Mouse (Mus musculus): ENCODE data around the gene Oprm1. TPM values are rescaled to one million over a fixed set of nuclear protein-coding genes. Genes with fewer than 3 reads are reported as not detected.

Gene Oprm1
- polyA plus RNA-seq, 1 experiment from 2014 or later = not detected

- Histone ChIP-seq H3K27ac (replicated peaks) (no peak overlapping the region), H3K9ac (no peak overlapping the region), H3K36me3 (no peaks in the 10 kb centered on the region), H3K9me3 (replicated peaks) (no peaks in the 10 kb centered on the region), H3K4me1 (0 out of 2 replicates have a peak, but pooled peaks cover 2% of the 10 kb centered on the region), H3K4me2 (replicated peaks) (no peak overlapping the region), H3K27me3 (no peaks in the 10 kb centered on the region), H3K4me3 (replicated peaks) (no peak overlapping the region)
- no peak for ATAC-seq (ENCODE audit: insufficient number of reproducible peaks, low FRiP score, low TSS enrichment, low read depth)
- 80% methylated on average over 2 of the region's 2 CpGs for WGBS
Observed at GRCm38 (mm10) chr10:7075661-7076060, 317.4 kb downstream of the Oprm1 start.

GRCm38 (mm10) chr10:7076201-7076600 lies 317.9 kb downstream of the Oprm1 start:
- 5% methylated on average over 8 of the region's 8 CpGs for WGBS
- Histone ChIP-seq H3K4me2 (replicated peaks) (peak overlapping the region; percentile 33), H3K27me3 (no peaks in the 10 kb centered on the region), H3K4me3 (replicated peaks) (peak overlapping the region; percentile 12; the same call in 1 of the 2 replicates), H3K9me3 (replicated peaks) (no peaks in the 10 kb centered on the region), H3K36me3 (no peaks in the 10 kb centered on the region), H3K4me1 (0 out of 2 replicates have a peak, but pooled peaks cover 2% of the 10 kb centered on the region), H3K27ac (replicated peaks) (0 out of 2 replicates have a peak overlapping the region, but pooled peaks have one; percentile 39), H3K9ac (no peak overlapping the region)
- ATAC-seq (ENCODE audit: insufficient number of reproducible peaks, low FRiP score, low TSS enrichment, low read depth) = peak; percentile 75

DNA sequence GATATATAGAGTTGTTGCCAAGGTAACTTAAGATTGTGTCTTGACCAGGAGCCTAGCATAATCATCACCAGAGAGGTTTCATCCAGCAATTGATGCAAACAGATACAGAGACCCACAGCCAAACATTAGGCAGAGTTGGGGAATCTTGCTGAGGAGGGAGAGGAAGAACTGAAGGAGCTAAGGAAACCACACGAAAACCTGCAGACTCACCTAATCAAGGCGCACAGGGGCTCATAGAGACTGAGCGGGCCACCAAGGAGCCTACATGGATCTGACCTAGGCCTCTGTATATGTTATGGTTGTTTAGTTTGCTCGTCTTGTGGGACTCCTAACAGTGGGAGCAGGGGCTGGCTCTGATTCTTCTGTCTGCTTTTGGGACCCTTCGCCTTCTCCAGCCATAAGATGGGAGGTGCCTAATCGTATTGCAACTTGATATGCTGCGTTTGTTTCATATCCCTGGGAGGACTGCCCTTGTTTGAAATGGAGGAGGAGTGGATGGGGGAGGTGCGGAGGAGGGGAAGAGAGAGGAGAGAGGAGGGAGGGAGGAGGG lies 318.4 kb downstream of the Oprm1 start:
- H3K9ac ChIP-seq = no peak overlapping the region
- no peaks in the 10 kb centered on the region for H3K36me3 ChIP-seq
- no peaks in the 10 kb centered on the region for H3K27me3 ChIP-seq
- H3K4me2 ChIP-seq (replicated peaks) = peak overlapping the region; percentile 33
- no peaks in the 10 kb centered on the region for H3K9me3 ChIP-seq (replicated peaks)
- H3K4me3 ChIP-seq (replicated peaks) = peak overlapping the region; percentile 12; the same call in 1 of the 2 replicates
- 25% methylated on average over 7 of the region's 8 CpGs for WGBS
- H3K4me1 ChIP-seq = 0 out of 2 replicates have a peak, but pooled peaks cover 2% of the 10 kb centered on the region
- H3K27ac ChIP-seq (replicated peaks) = peak overlapping the region; percentile 55; the same call in 1 of the 2 replicates
- ATAC-seq (ENCODE audit: insufficient number of reproducible peaks, low FRiP score, low TSS enrichment, low read depth) = peak; percentile 63; the same call in 1 of the 2 replicates

DNA sequence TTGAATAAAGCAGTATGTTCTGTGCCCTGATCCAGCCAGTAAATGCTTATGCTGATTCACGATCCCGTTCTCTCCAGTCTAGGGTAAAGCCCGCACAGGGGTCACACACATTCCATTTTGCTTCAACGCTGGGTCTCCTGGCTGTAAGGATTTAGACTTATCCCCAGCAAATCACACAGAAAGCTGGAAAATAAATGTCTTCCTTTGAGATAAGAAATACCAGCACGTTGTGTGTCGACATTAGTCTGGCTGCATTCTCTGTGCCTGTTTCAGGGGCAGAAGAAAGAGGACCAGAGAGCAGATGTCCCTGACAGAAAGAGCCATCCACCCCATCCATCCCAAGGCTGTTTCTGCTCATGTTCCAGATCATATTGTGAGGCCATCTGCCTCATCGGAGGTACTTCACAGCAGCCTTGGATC lies 319.1 kb downstream of the Oprm1 start:
- H3K4me2 ChIP-seq (replicated peaks) = no peak overlapping the region
- H3K4me3 ChIP-seq (replicated peaks) = no peak overlapping the region
- no peak overlapping the region for H3K27ac ChIP-seq (replicated peaks)
- 66% methylated on average over 7 of the region's 7 CpGs for WGBS
- no peak overlapping the region for H3K9ac ChIP-seq
- no peaks in the 10 kb centered on the region for H3K27me3 ChIP-seq
- no peak for ATAC-seq (ENCODE audit: insufficient number of reproducible peaks, low FRiP score, low TSS enrichment, low read depth)
- no peaks in the 10 kb centered on the region for H3K9me3 ChIP-seq (replicated peaks)
- no peaks in the 10 kb centered on the region for H3K36me3 ChIP-seq
- 0 out of 2 replicates have a peak, but pooled peaks cover 2% of the 10 kb centered on the region for H3K4me1 ChIP-seq

GRCm38 (mm10) chr10:7077971-7078370 lies 319.7 kb downstream of the Oprm1 start:
- Histone ChIP-seq H3K36me3 (no peaks in the 10 kb centered on the region), H3K27ac (replicated peaks) (no peak overlapping the region), H3K4me1 (0 out of 2 replicates have a peak, but pooled peaks cover 2% of the 10 kb centered on the region), H3K9me3 (replicated peaks) (no peaks in the 10 kb centered on the region), H3K4me2 (replicated peaks) (no peak overlapping the region), H3K4me3 (replicated peaks) (no peak overlapping the region), H3K27me3 (no peaks in the 10 kb centered on the region), H3K9ac (no peak overlapping the region)
- ATAC-seq (ENCODE audit: insufficient number of reproducible peaks, low FRiP score, low TSS enrichment, low read depth) = no peak
- 79% methylated on average over 1 of the region's 1 CpGs for WGBS

Other genes with a start within 250 kb of the Oprm1 start
- not detected in 2 replicates for gene Gm10945, start 3.3 kb downstream of the Oprm1 start, polyA plus RNA-seq (2015; fragmentation: Nextera tagmentation; extraction: Ambion mirVana)